Mouse (Mus musculus): ENCODE measurements at regions not wholly inside any gene's neighbourhood (a gene's known extent, or its start where the extent isn't known, plus 50 kb on each side); places are given as distances from the start of the nearest gene placed in this dataset.

GRCm38 (mm10) chr10:84310653-84311052 lies 129.7 kb downstream of the Nuak1 start:
- no peak for DNase-seq (ENCODE audit: low read depth)

- no peak for DNase-seq (ENCODE audit: low read depth)
Measured at GRCm38 (mm10) chr10:84312656-84313055, 127.7 kb downstream of the Nuak1 start.

GRCm38 (mm10) chr10:84316857-84317256 lies 123.5 kb downstream of the Nuak1 start:
- no peak for DNase-seq (ENCODE audit: low read depth)

GRCm38 (mm10) chr10:84317960-84318359 lies 122.4 kb downstream of the Nuak1 start:
- no peak for DNase-seq (ENCODE audit: low read depth)
